In the genomic region with DNA sequence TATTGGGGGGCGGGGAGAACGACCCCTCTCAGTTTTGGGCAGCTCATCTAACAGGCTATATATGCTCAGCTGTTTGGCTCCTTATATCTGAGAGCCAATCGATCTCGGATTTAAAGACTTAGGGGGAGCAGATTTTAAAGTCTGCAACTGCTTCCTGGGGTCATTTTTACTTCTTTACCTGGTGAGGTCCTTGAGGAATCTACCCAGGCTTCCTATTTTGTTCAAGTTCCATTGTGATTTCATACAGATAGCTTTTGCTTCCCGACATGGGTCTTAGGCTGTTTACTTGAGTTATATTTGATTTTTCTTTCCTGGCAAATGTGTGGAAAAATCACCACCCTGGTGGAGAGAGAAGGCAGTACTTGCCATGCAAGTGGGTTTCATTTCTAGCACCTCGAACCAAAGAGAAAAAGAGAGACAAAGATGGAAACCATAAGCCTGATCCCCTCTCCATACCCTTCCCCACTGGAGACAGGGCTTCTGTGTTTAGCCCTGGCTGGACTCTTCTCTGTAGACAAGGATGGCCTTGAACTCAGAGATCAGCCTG, we compare ENCODE assay signal across 8 mouse cellular contexts. TPM values are rescaled to one million over a fixed set of nuclear protein-coding genes. Genes with fewer than 3 reads are reported as not detected.
A peak's percentile ranks its signal among the peaks of the same experiment; 100 is the strongest.
DNase-seq lines count a peak whose midpoint lies in the region; ATAC-seq lines count a peak whose summit lies in the region.

No protein-coding gene starts in this region.

- DNase-seq in liver, embryonic 11.5 days (ENCODE audit: low spot score) = no peak
- DNase-seq in liver = no peak
- DNase-seq in embryonic facial prominence, embryonic 11.5 days (ENCODE audit: low spot score) = no peak
- DNase-seq in limb, embryonic 10.5 days (ENCODE audit: low spot score) = no peak
- peak; percentile 18 for DNase-seq in retina, embryonic 14.5 days (ENCODE audit: low spot score)
- no peak for DNase-seq in layer of hippocampus, postnatal 25 days (ENCODE audit: extremely low spot score in 1 of 2, low spot score in 1 of 2)
- DNase-seq in adrenal gland, adult 18-20 months (ENCODE audit: low spot score in 2 of 2) = no peak
- DNase-seq in frontal cortex, postnatal 25 days (ENCODE audit: low spot score in 2 of 2) = no peak

- H3K36me3 ChIP-seq in liver, embryonic 11.5 days (ENCODE audit: control insufficient read depth, insufficient read depth, low read length) = no peaks in the 10 kb centered on the region
- H3K36me3 ChIP-seq in embryonic facial prominence, embryonic 11.5 days (replicated peaks; ENCODE audit: control insufficient read depth, insufficient read depth, low read depth, low read length) = no peaks in the 10 kb centered on the region
- peaks cover 15% of the 10 kb centered on the region for H3K36me3 ChIP-seq in limb, embryonic 10.5 days

- H3K4me2 ChIP-seq in liver, embryonic 11.5 days = peak overlapping the region; percentile 98
- H3K4me2 ChIP-seq in embryonic facial prominence, embryonic 11.5 days (ENCODE audit: low read depth, low read length) = peak overlapping the region; percentile 54

- WGBS in liver, embryonic 11.5 days = 30% methylated on average over 6 of the region's 6 CpGs
- WGBS in embryonic facial prominence, embryonic 11.5 days = 48% methylated on average over 6 of the region's 6 CpGs
- WGBS in limb, embryonic 10.5 days = 48% methylated on average over 6 of the region's 6 CpGs

- H3K4me1 ChIP-seq in liver, embryonic 11.5 days (replicated peaks; ENCODE audit: control insufficient read depth, insufficient read depth, low read length) = peaks cover 6% of the 10 kb centered on the region
- H3K4me1 ChIP-seq in embryonic facial prominence, embryonic 11.5 days (ENCODE audit: control insufficient read depth, insufficient read depth, low read length) = no peaks in the 10 kb centered on the region; the same call in 1 of the 2 replicates
- H3K4me1 ChIP-seq in limb, embryonic 10.5 days = peaks cover 14% of the 10 kb centered on the region

- H3K4me3 ChIP-seq in liver, embryonic 11.5 days (ENCODE audit: low read depth, low read length) = peak overlapping the region; percentile 88
- peak overlapping the region; percentile 88 for H3K4me3 ChIP-seq in embryonic facial prominence, embryonic 11.5 days (ENCODE audit: low read depth, low read length)
- H3K4me3 ChIP-seq in limb, embryonic 10.5 days = peak overlapping the region; percentile 85

- H3K9me3 ChIP-seq in liver, embryonic 11.5 days (ENCODE audit: control insufficient read depth, low read length) = no peaks in the 10 kb centered on the region
- H3K9me3 ChIP-seq in embryonic facial prominence, embryonic 11.5 days (replicated peaks; ENCODE audit: control insufficient read depth, low read length) = no peaks in the 10 kb centered on the region
- no peaks in the 10 kb centered on the region for H3K9me3 ChIP-seq in limb, embryonic 10.5 days (replicated peaks)

- H3K27ac ChIP-seq in liver, embryonic 11.5 days (ENCODE audit: low read depth, low read length) = no peak overlapping the region
- no peak overlapping the region for H3K27ac ChIP-seq in embryonic facial prominence, embryonic 11.5 days (replicated peaks; ENCODE audit: low read depth, low read length)
- 0 out of 2 replicates have a peak overlapping the region, but pooled peaks have one; percentile 97 for H3K27ac ChIP-seq in limb, embryonic 10.5 days

- peak overlapping the region; percentile 86 for H3K9ac ChIP-seq in liver, embryonic 11.5 days (ENCODE audit: low read depth, low read length)
- peak overlapping the region; percentile 92 for H3K9ac ChIP-seq in embryonic facial prominence, embryonic 11.5 days (replicated peaks; ENCODE audit: low read length)

- no peaks in the 10 kb centered on the region for H3K27me3 ChIP-seq in liver, embryonic 11.5 days (replicated peaks; ENCODE audit: control insufficient read depth, insufficient read depth, low read length)
- no peaks in the 10 kb centered on the region for H3K27me3 ChIP-seq in embryonic facial prominence, embryonic 11.5 days (ENCODE audit: control insufficient read depth, insufficient read depth, low read length)
- no peaks in the 10 kb centered on the region for H3K27me3 ChIP-seq in limb, embryonic 10.5 days (ENCODE audit: low read depth, poor library complexity, severe bottlenecking)

- no peak for ATAC-seq in liver, embryonic 11.5 days (replicated peaks; ENCODE audit: low FRiP score)
- ATAC-seq in embryonic facial prominence, embryonic 11.5 days (replicated peaks; ENCODE audit: insufficient number of reproducible peaks, low FRiP score, low TSS enrichment, low read depth) = no peak

RNA-seq across cellular contexts. Expression of a gene that starts 1.4 kb away (rescaled TPM):
- polyA plus RNA-seq in liver, embryonic 11.5 days (2014; fragmentation: Nextera tagmentation; extraction: Ambion mirVana) = 46.3 and 52.5 TPM in 2 replicates
- 82.4 and 90.9 TPM in 2 replicates for polyA plus RNA-seq in embryonic facial prominence, embryonic 11.5 days (2014; fragmentation: Nextera tagmentation; extraction: Ambion mirVana)
- 85.3 and 94.5 TPM in 2 replicates for polyA plus RNA-seq in limb, embryonic 10.5 days (2016; fragmentation: Nextera tagmentation; extraction: Ambion mirVana)
- 10 to 100 TPM; 19.8 to 24.9 TPM for total RNA-seq in layer of hippocampus, postnatal 25 days (2021)
- total RNA-seq in adrenal gland, adult 18-20 months (2021) = 10 to 100 TPM; 21.5 to 28.0 TPM

RNA-seq across cellular contexts. Expression of a gene that starts 19.8 kb away (rescaled TPM):
- 9.2 and 9.6 TPM in 2 replicates for polyA plus RNA-seq in liver, embryonic 11.5 days (2014; fragmentation: Nextera tagmentation; extraction: Ambion mirVana)
- 6.6 and 8.7 TPM in 2 replicates for polyA plus RNA-seq in embryonic facial prominence, embryonic 11.5 days (2014; fragmentation: Nextera tagmentation; extraction: Ambion mirVana)
- 10.8 and 13.4 TPM in 2 replicates for polyA plus RNA-seq in limb, embryonic 10.5 days (2016; fragmentation: Nextera tagmentation; extraction: Ambion mirVana)
- total RNA-seq in layer of hippocampus, postnatal 25 days (2021) = 10 to 100 TPM; 19.4 to 23.1 TPM
- total RNA-seq in adrenal gland, adult 18-20 months (2021) = 10 to 100 TPM; 19.8 to 28.8 TPM

RNA-seq across cellular contexts. Expression of a gene that starts 33.2 kb away (rescaled TPM):
- polyA plus RNA-seq in liver, embryonic 11.5 days (2014; fragmentation: Nextera tagmentation; extraction: Ambion mirVana) = 11.6 and 12.7 TPM in 2 replicates
- polyA plus RNA-seq in embryonic facial prominence, embryonic 11.5 days (2014; fragmentation: Nextera tagmentation; extraction: Ambion mirVana) = 4.1 and 6.7 TPM in 2 replicates
- polyA plus RNA-seq in limb, embryonic 10.5 days (2016; fragmentation: Nextera tagmentation; extraction: Ambion mirVana) = 5.6 and 7.3 TPM in 2 replicates
- total RNA-seq in layer of hippocampus, postnatal 25 days (2021) = under 1 TPM in 1 of 2 experiments, not detected in 1; 0.07 TPM
- 1 to 10 TPM in 1 of 2 experiments, under 1 TPM in 1; 0.61 to 1.5 TPM for total RNA-seq in adrenal gland, adult 18-20 months (2021)

RNA-seq across cellular contexts. Expression of a gene that starts 40.7 kb away (rescaled TPM):
- 34.8 and 36.5 TPM in 2 replicates for polyA plus RNA-seq in liver, embryonic 11.5 days (2014; fragmentation: Nextera tagmentation; extraction: Ambion mirVana)
- 43.8 and 46.7 TPM in 2 replicates for polyA plus RNA-seq in embryonic facial prominence, embryonic 11.5 days (2014; fragmentation: Nextera tagmentation; extraction: Ambion mirVana)
- 42.0 and 46.6 TPM in 2 replicates for polyA plus RNA-seq in limb, embryonic 10.5 days (2016; fragmentation: Nextera tagmentation; extraction: Ambion mirVana)
- 10 to 100 TPM; 24.6 to 27.4 TPM for total RNA-seq in layer of hippocampus, postnatal 25 days (2021)
- 10 to 100 TPM; 24.1 to 25.4 TPM for total RNA-seq in adrenal gland, adult 18-20 months (2021)

RNA-seq across cellular contexts. Expression of a gene that starts 40.7 kb away (rescaled TPM):
- polyA plus RNA-seq in liver, embryonic 11.5 days (2014; fragmentation: Nextera tagmentation; extraction: Ambion mirVana) = 65.1 and 75.7 TPM in 2 replicates
- 62.6 and 62.7 TPM in 2 replicates for polyA plus RNA-seq in embryonic facial prominence, embryonic 11.5 days (2014; fragmentation: Nextera tagmentation; extraction: Ambion mirVana)
- polyA plus RNA-seq in limb, embryonic 10.5 days (2016; fragmentation: Nextera tagmentation; extraction: Ambion mirVana) = 76.4 and 88.2 TPM in 2 replicates
- 10 to 100 TPM; 33.1 to 34.2 TPM for total RNA-seq in layer of hippocampus, postnatal 25 days (2021)
- 10 to 100 TPM; 22.9 to 26.6 TPM for total RNA-seq in adrenal gland, adult 18-20 months (2021)
